12 mouse cellular contexts compared by ENCODE assay signal in genomic region chr3:129682389-129682788, GRCm38 (mm10).
DNase-seq lines count a peak whose midpoint lies in the region; ATAC-seq and TF ChIP-seq lines count a peak whose summit lies in the region.
"Had no signal": no experiment of that assay in that cellular context is flagged by ENCODE, and none has a peak within 500 bp of the region (broad histone marks: within the 10 kb centered on the region; RNA-seq: fewer than 3 reads in every experiment).

No protein-coding gene starts in this region.

- ATAC-seq in frontal cortex, adult (ENCODE audit: low TSS enrichment) = peak; percentile 88
- ATAC-seq in lung, postnatal 0 days = no peak

- no peaks in the 10 kb centered on the region for H3K27me3 ChIP-seq in lung, postnatal 0 days (replicated peaks; ENCODE audit: insufficient read depth, low read length)
- H3K27me3 ChIP-seq: hindbrain, embryonic 12.5 days had no signal

- no peaks in the 10 kb centered on the region for H3K36me3 ChIP-seq in lung, postnatal 0 days (ENCODE audit: insufficient read depth, low read length)

- no peak overlapping the region for H3K4me2 ChIP-seq in lung, postnatal 0 days (replicated peaks; ENCODE audit: low read depth, low read length)
- H3K4me2 ChIP-seq: hindbrain, embryonic 12.5 days had no signal

- H3K4me3 ChIP-seq in lung, postnatal 0 days (ENCODE audit: low read depth, low read length) = no peak overlapping the region
- H3K4me3 ChIP-seq: hindbrain, embryonic 12.5 days had no signal

- TF ChIP-seq CTCF in lung, postnatal 0 days (IDR thresholded peaks at IDR 0.05) = no peak

- no peak overlapping the region for H3K9ac ChIP-seq in lung, postnatal 0 days (replicated peaks; ENCODE audit: low read depth)
- H3K9ac ChIP-seq: hindbrain, embryonic 12.5 days; liver, postnatal 0 days had no signal

- no peak overlapping the region for H3K27ac ChIP-seq in lung, postnatal 0 days (ENCODE audit: low read length)
- H3K27ac ChIP-seq: hindbrain, embryonic 12.5 days; stomach, postnatal 0 days had no signal

- no peak for TF ChIP-seq EP300 in lung, postnatal 0 days (IDR thresholded peaks at IDR 0.05)

- H3K4me1 ChIP-seq in lung, postnatal 0 days (ENCODE audit: insufficient read depth, low read depth, low read length) = no peaks in the 10 kb centered on the region
- H3K4me1 ChIP-seq: hindbrain, embryonic 12.5 days had no signal

- DNase-seq in frontal cortex, postnatal 25 days (ENCODE audit: low spot score in 2 of 2) = no peak
- peak; percentile 16 for DNase-seq in lung, postnatal 0 days (ENCODE audit: low spot score)
- no peak for DNase-seq in lung, postnatal 36 days
- DNase-seq in layer of hippocampus, adult 9-10 months (ENCODE audit: low spot score) = peak; percentile 10
- DNase-seq in telencephalon, adult 2 months (ENCODE audit: low read depth, low spot score) = peak; percentile 41
- no peak for DNase-seq in embryo, embryonic 11 days
- DNase-seq in urinary bladder, postnatal 4 days (ENCODE audit: low spot score in 2 of 2) = no peak
- DNase-seq: liver, postnatal 0 days; retina, postnatal 1 day had no signal

- no peaks in the 10 kb centered on the region for H3K9me3 ChIP-seq in lung, postnatal 0 days (ENCODE audit: low read length)
- H3K9me3 ChIP-seq: hindbrain, embryonic 12.5 days had no signal

- WGBS in lung, postnatal 0 days = 40% methylated on average over 10 of the region's 10 CpGs

Comparison
In these comparisons a context has a peak if more than half of its experiments do, and no peak if none do; other contexts are left out.
1. DNase-seq: peak in lung, postnatal 0 days (single experiment), layer of hippocampus, adult 9-10 months (single experiment) and telencephalon, adult 2 months (single experiment); none in frontal cortex, postnatal 25 days (0 of 2), lung, postnatal 36 days (single experiment), embryo, embryonic 11 days (single experiment) and urinary bladder, postnatal 4 days (0 of 2).